Mouse (Mus musculus): ENCODE measurements around the gene Kcnd3. TPM values are rescaled to one million over a fixed set of nuclear protein-coding genes. Genes with fewer than 3 reads are reported as not detected.

Gene Kcnd3
- total RNA-seq, 2 experiments from 2014 or later = 0.05 TPM; not detected in 1

GRCm38 (mm10) chr3:105716353-105717000 is 264.3 kb downstream of the Kcnd3 start:
- 0 out of 2 replicates have a peak, but pooled peaks have one; percentile 10 for ATAC-seq (replicated peaks; ENCODE audit: poor library complexity)

- ATAC-seq (replicated peaks; ENCODE audit: poor library complexity) = no peak
Measured at GRCm38 (mm10) chr3:105717856-105718555, 265.9 kb downstream of the Kcnd3 start.

GRCm38 (mm10) chr3:105718746-105719145 is 266.6 kb downstream of the Kcnd3 start:
- no peak for ATAC-seq (replicated peaks; ENCODE audit: poor library complexity)

GRCm38 (mm10) chr3:105719979-105720378 is 267.8 kb downstream of the Kcnd3 start:
- no peak for ATAC-seq (replicated peaks; ENCODE audit: poor library complexity)

- no peak for ATAC-seq (replicated peaks; ENCODE audit: poor library complexity)
Measured at GRCm38 (mm10) chr3:105720514-105720913, 268.4 kb downstream of the Kcnd3 start.

- peak; percentile 71 for ATAC-seq (replicated peaks; ENCODE audit: poor library complexity)
Measured at GRCm38 (mm10) chr3:105721681-105722201, 269.6 kb downstream of the Kcnd3 start.

GRCm38 (mm10) chr3:105722510-105722909 is 270.4 kb downstream of the Kcnd3 start:
- no peak for ATAC-seq (replicated peaks; ENCODE audit: poor library complexity)

Other genes starting within 250 kb of the Kcnd3 start
- gene Ddx20, start 235.2 kb downstream of the Kcnd3 start, total RNA-seq (2015) = 23.4 and 30.4 TPM in 2 replicates
- gene Ddx20, start 235.2 kb downstream of the Kcnd3 start, total RNA-seq (2017) = 51.9 and 57.7 TPM in 2 replicates

All from megakaryocyte progenitor cell, adult 5-6 weeks (primary cell).